Mouse (Mus musculus): ENCODE results near the gene Sh3gl2. TPM values are rescaled to one million over a fixed set of nuclear protein-coding genes. Genes with fewer than 3 reads are reported as not detected.

Sh3gl2 gene
- polyA plus RNA-seq, 1 experiment from 2014 or later, result 0.03 TPM

- ChIA-PET CTCF (interaction anchor here (0.6 kb wide), 1 partner anchor 91 kb away, joined by 3 read pairs; no protein-coding TSS in a partner anchor), POLR2A (no interaction called here)
- in situ Hi-C loops (cut with MboI; ENCODE audit: low pct_unique_long_range_greater_than_20kb), result no loop called here
- DNase-seq (ENCODE audit: low read depth, low spot score), result no peak
- no peaks in the 10 kb centered on the region for H3K27me3 ChIP-seq
- TF ChIP-seq CTCF (IDR thresholded peaks at IDR 0.05), result no peak
- ATAC-seq, result no peak
Observed at GRCm38 (mm10) chr4:85232386-85233381, 27.8 kb downstream of the Sh3gl2 start.

DNA sequence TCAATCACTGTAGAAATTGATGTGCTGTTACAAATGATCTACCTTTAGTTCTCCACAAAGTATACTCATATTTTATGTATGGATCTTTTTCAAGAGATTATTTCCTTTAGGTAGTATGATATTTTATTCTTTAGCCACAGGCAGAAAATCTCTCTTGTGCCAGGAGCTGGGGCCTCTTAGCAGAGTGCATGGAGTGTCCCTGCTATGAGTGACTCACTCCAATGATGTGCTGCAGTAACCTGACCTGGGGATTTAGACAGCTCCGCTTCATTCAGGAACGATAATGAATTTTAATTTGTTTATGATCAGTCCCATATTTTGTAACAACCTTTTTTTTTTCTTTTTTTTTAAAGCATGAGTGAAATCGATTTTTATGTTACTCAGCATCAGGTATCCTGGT, 36.7 kb downstream of the Sh3gl2 start:
- in situ Hi-C loops (cut with MboI; ENCODE audit: low pct_unique_long_range_greater_than_20kb), result no loop called here
- ChIA-PET CTCF (interaction anchor here (0.6 kb wide), 1 partner anchor 538 kb away, joined by 3 read pairs; no protein-coding TSS in a partner anchor), POLR2A (no interaction called here)
- no peak for TF ChIP-seq CTCF (IDR thresholded peaks at IDR 0.05)
- ATAC-seq (no peak), DNase-seq (ENCODE audit: low read depth, low spot score) (no peak)
- H3K27me3 ChIP-seq, result peaks cover 9% of the 10 kb centered on the region

GRCm38 (mm10) chr4:85242562-85242961, 37.6 kb downstream of the Sh3gl2 start:
- DNase-seq (ENCODE audit: low read depth, low spot score), result no peak
- CTCF ChIA-PET, result interaction anchor here (0.6 kb wide), 1 partner anchor 539 kb away, joined by 3 read pairs; no protein-coding TSS in a partner anchor
- peaks cover 9% of the 10 kb centered on the region for H3K27me3 ChIP-seq
- POLR2A ChIA-PET, result no interaction called here
- ATAC-seq, result no peak
- TF ChIP-seq CTCF (IDR thresholded peaks at IDR 0.05), result no peak
- in situ Hi-C loops (cut with MboI; ENCODE audit: low pct_unique_long_range_greater_than_20kb), result no loop called here

DNA sequence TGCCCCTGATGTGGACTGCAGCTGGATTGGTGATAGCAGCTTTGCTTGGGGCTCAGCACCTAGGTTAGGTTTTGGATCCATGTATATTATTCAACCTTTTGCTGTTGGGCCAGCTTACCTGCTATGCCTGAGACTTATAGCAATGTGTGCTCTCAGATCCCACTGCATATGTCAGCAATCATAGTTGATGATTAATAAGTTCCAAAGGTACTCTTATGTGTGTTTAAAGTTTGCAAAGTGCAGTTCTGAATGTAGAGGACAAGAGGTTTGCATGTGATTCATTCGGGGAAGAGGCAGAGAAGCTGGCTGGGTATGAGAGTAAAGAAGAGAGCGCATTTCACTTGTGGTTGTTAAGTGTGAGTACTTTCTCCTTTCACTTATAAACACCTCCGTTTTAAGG, 43.7 kb downstream of the Sh3gl2 start:
- ChIA-PET CTCF (no interaction called here), POLR2A (no interaction called here)
- no peaks in the 10 kb centered on the region for H3K27me3 ChIP-seq
- in situ Hi-C loops (cut with MboI; ENCODE audit: low pct_unique_long_range_greater_than_20kb), result no loop called here
- no peak for DNase-seq (ENCODE audit: low read depth, low spot score)
- no peak for TF ChIP-seq CTCF (IDR thresholded peaks at IDR 0.05)
- no peak for ATAC-seq

- no peak for ATAC-seq
- H3K27me3 ChIP-seq, result peaks cover 2% of the 10 kb centered on the region
- no peak for DNase-seq (ENCODE audit: low read depth, low spot score)
- TF ChIP-seq CTCF (IDR thresholded peaks at IDR 0.05), result no peak
- ChIA-PET POLR2A (no interaction called here), CTCF (no interaction called here)
- in situ Hi-C loops (cut with MboI; ENCODE audit: low pct_unique_long_range_greater_than_20kb), result no loop called here
Observed at GRCm38 (mm10) chr4:85250271-85250670, 45.3 kb downstream of the Sh3gl2 start.

DNA sequence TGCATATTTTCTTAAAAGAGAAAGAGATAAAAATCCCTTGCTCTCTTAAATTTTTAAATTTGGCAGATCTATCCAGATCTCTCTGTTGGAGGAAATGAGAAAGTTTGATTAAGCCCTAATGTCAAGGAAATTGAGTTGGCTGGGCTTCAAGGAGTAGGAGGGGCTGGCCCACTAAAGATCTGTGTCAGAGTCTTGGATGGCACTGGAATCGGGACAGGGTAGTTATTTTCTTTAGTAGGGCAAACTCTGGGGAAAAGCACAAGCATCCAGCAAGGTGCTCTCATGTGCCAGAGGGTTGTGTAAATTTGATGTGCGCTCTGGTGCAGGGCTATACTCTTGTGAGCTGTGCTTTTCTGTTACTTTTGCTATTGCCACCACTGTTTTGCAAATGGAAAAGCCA, 45.9 kb downstream of the Sh3gl2 start:
- in situ Hi-C loops (cut with MboI; ENCODE audit: low pct_unique_long_range_greater_than_20kb), result no loop called here
- peaks cover 4% of the 10 kb centered on the region for H3K27me3 ChIP-seq
- TF ChIP-seq CTCF (IDR thresholded peaks at IDR 0.05), result no peak
- ATAC-seq, result no peak
- no peak for DNase-seq (ENCODE audit: low read depth, low spot score)
- CTCF ChIA-PET, result no interaction called here
- POLR2A ChIA-PET, result no interaction called here

- in situ Hi-C loops (cut with MboI; ENCODE audit: low pct_unique_long_range_greater_than_20kb), result no loop called here
- ChIA-PET POLR2A (no interaction called here), CTCF (no interaction called here)
- no peak for TF ChIP-seq CTCF (IDR thresholded peaks at IDR 0.05)
- ATAC-seq, result no peak
- peaks cover 4% of the 10 kb centered on the region for H3K27me3 ChIP-seq
- no peak for DNase-seq (ENCODE audit: low read depth, low spot score)
Observed at GRCm38 (mm10) chr4:85255771-85256389, 51.0 kb downstream of the Sh3gl2 start.

GRCm38 (mm10) chr4:85256461-85257202, 51.7 kb downstream of the Sh3gl2 start:
- peaks cover 4% of the 10 kb centered on the region for H3K27me3 ChIP-seq
- POLR2A ChIA-PET, result no interaction called here
- no peak for TF ChIP-seq CTCF (IDR thresholded peaks at IDR 0.05)
- ATAC-seq (no peak), DNase-seq (ENCODE audit: low read depth, low spot score) (no peak)
- in situ Hi-C loops (cut with MboI; ENCODE audit: low pct_unique_long_range_greater_than_20kb), result no loop called here
- CTCF ChIA-PET, result no interaction called here

DNA sequence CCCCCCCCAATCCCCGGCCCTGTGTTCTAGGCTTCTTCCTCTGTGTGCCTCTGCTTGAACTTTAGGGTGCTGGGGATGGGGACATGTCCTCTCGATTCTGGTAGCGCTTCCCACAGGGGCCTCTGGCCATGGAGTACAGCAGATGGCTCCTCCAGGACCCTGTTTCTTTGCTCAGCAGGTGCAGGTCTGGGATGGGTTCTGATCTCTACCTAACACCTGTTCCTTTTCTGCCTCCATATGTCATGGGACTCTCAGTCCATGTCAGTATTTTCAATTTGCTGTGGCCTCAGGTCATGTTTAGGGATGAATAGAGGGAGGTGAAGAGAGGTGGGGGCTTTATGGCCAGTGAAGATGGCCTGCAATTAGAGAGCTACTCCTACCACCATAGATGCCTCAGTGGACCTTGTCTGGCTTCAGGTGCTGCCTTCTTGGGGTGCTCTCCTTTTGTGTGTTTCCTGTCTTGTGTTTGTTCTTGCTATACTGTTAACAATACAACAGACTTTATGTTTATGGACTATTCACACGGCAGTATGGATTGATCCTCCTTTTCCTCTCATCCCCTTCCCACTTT, 52.9 kb downstream of the Sh3gl2 start:
- ATAC-seq (no peak), DNase-seq (ENCODE audit: low read depth, low spot score) (no peak)
- TF ChIP-seq CTCF (IDR thresholded peaks at IDR 0.05), result no peak
- ChIA-PET CTCF (no interaction called here), POLR2A (no interaction called here)
- H3K27me3 ChIP-seq, result peaks cover 4% of the 10 kb centered on the region
- in situ Hi-C loops (cut with MboI; ENCODE audit: low pct_unique_long_range_greater_than_20kb), result no loop called here
